Mouse (Mus musculus) stomach, postnatal 0 days (tissue): ENCODE results near the gene Dgat2.

Experiments used
- CTCF ChIP-seq: IDR thresholded peaks from 2 replicates; pipeline ENCODE4 v1.5.1; 2016; ENCODE audit warnings: antibody characterized with exemption, low read depth, mild to moderate bottlenecking, moderate library complexity
- EP300 ChIP-seq: optimal IDR thresholded peaks from 2 replicates; pipeline ENCODE3; 2016; ENCODE audit warnings: antibody characterized with exemption

GRCm38 (mm10) chr7:99144616-99145015 is 37.9 kb downstream of the Dgat2 start:
- TF ChIP-seq EP300 (no peak), CTCF (no peak)
